Mouse (Mus musculus): ENCODE measurements around the gene Odf3b.

- no peak for TF ChIP-seq MAFK (IDR thresholded peaks at IDR 0.05; ENCODE audit: insufficient read depth, low read depth, low read length)
- TF ChIP-seq CHD2 (IDR thresholded peaks at IDR 0.05; ENCODE audit: low read depth, low read length): no peak
- no peak for TF ChIP-seq ZC3H11A (IDR thresholded peaks at IDR 0.05; ENCODE audit: borderline replicate concordance, low read depth, low read length)
These were observed 24.6 kb downstream of the Odf3b start for GRCm38 (mm10) chr15:89354455-89354854.
